Mouse (Mus musculus): ENCODE results near the gene Ints6l.

DNA sequence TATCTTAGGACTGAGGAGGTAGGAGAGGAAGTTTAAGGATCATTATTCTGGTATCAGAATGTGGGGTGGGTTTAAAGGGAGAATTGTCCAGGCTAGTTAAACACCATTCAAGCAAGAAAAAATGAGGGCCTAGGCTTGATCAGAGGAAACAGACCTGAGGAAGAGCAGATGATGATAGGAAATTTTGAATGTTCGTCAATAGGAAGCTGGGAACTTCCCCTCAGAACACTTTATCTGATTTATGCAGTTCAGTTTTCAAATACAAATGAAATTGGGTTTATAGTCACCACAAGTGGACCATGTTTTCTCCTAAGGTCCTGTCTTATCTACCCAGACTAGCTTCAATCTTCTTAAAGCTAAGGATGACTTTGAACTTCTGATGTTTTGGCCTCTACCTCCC is 49.2 kb upstream of the Ints6l start:
- TF ChIP-seq POLR2A (IDR thresholded peaks at IDR 0.05; ENCODE audit: extremely low read depth, insufficient read depth, low read length) (no peak), CTCF (IDR thresholded peaks at IDR 0.05; ENCODE audit: low read depth, low read length) (no peak)

Measured in liver, adult 2 months (tissue).